In genomic region chr4:46728231-46728630, GRCm38 (mm10) we compare ENCODE assay signal across 9 mouse cellular contexts.
DNase-seq lines count a peak whose midpoint lies in the region; ATAC-seq lines count a peak whose summit lies in the region.
"Had no signal": no experiment of that assay in that cellular context is flagged by ENCODE, and none has a peak within 500 bp of the region (broad histone marks: within the 10 kb centered on the region; RNA-seq: fewer than 3 reads in every experiment).

No protein-coding gene starts in this region.

- peaks cover 31% of the 10 kb centered on the region for H3K4me1 ChIP-seq in neural tube, embryonic 12.5 days
- H3K4me1 ChIP-seq in forebrain, embryonic 13.5 days, result peaks cover 37% of the 10 kb centered on the region
- H3K4me1 ChIP-seq in midbrain, embryonic 15.5 days, result peaks cover 48% of the 10 kb centered on the region

- no peak overlapping the region for H3K27ac ChIP-seq in neural tube, embryonic 12.5 days
- H3K27ac ChIP-seq in forebrain, embryonic 13.5 days, result no peak overlapping the region
- peak overlapping the region; percentile 68 for H3K27ac ChIP-seq in midbrain, embryonic 15.5 days
- H3K27ac ChIP-seq: layer of hippocampus, adult 2 months had no signal

- H3K4me2 ChIP-seq in neural tube, embryonic 12.5 days (replicated peaks), result no peak overlapping the region
- no peak overlapping the region for H3K4me2 ChIP-seq in forebrain, embryonic 13.5 days
- no peak overlapping the region for H3K4me2 ChIP-seq in midbrain, embryonic 15.5 days

- H3K9ac ChIP-seq in neural tube, embryonic 12.5 days, result no peak overlapping the region
- H3K9ac ChIP-seq in forebrain, embryonic 13.5 days, result no peak overlapping the region
- H3K9ac ChIP-seq in midbrain, embryonic 15.5 days, result no peak overlapping the region

- H3K9me3 ChIP-seq in neural tube, embryonic 12.5 days, result no peaks in the 10 kb centered on the region
- no peaks in the 10 kb centered on the region for H3K9me3 ChIP-seq in forebrain, embryonic 13.5 days (replicated peaks)
- no peaks in the 10 kb centered on the region for H3K9me3 ChIP-seq in midbrain, embryonic 15.5 days

- H3K4me3 ChIP-seq in neural tube, embryonic 12.5 days, result no peak overlapping the region
- no peak overlapping the region for H3K4me3 ChIP-seq in forebrain, embryonic 13.5 days
- no peak overlapping the region for H3K4me3 ChIP-seq in midbrain, embryonic 15.5 days
- H3K4me3 ChIP-seq: layer of hippocampus, adult 2 months had no signal

- WGBS in neural tube, embryonic 12.5 days, result 18% methylated on average over 1 of the region's 1 CpGs
- 21% methylated on average over 1 of the region's 1 CpGs for WGBS in forebrain, embryonic 13.5 days
- 16% methylated on average over 1 of the region's 1 CpGs for WGBS in midbrain, embryonic 15.5 days

- no peaks in the 10 kb centered on the region for H3K36me3 ChIP-seq in neural tube, embryonic 12.5 days
- H3K36me3 ChIP-seq in forebrain, embryonic 13.5 days (ENCODE audit: poor library complexity, severe bottlenecking), result no peaks in the 10 kb centered on the region
- H3K36me3 ChIP-seq in midbrain, embryonic 15.5 days (replicated peaks), result no peaks in the 10 kb centered on the region

- H3K27me3 ChIP-seq in neural tube, embryonic 12.5 days (replicated peaks), result no peaks in the 10 kb centered on the region
- H3K27me3 ChIP-seq in forebrain, embryonic 13.5 days, result no peaks in the 10 kb centered on the region
- no peaks in the 10 kb centered on the region for H3K27me3 ChIP-seq in midbrain, embryonic 15.5 days (replicated peaks)

- DNase-seq in adrenal gland, postnatal 10 days, result peak; percentile 13
- no peak for DNase-seq in adrenal gland, postnatal 4 days (ENCODE audit: low spot score in 2 of 2)
- DNase-seq in neural tube, embryonic 10.5 days (ENCODE audit: extremely low spot score, low spot score), result no peak
- no peak for DNase-seq in gastrocnemius, postnatal 25 days
- no peak for DNase-seq in gastrocnemius, adult 18-20 months (ENCODE audit: low spot score)

- ATAC-seq in neural tube, embryonic 12.5 days (ENCODE audit: low FRiP score, low read depth), result 0 out of 2 replicates have a peak, but pooled peaks have one; percentile 27
- ATAC-seq in forebrain, embryonic 13.5 days, result 0 out of 2 replicates have a peak, but pooled peaks have one; percentile 3
- peak; percentile 40 for ATAC-seq in midbrain, embryonic 15.5 days (replicated peaks)
